Comparison of ENCODE assay signal across 23 mouse cellular contexts in genomic region chr15:94795484-94795883, GRCm38 (mm10).
A peak's percentile ranks its signal among the peaks of the same experiment; 100 is the strongest.
DNase-seq lines count a peak whose midpoint lies in the region; ATAC-seq and TF ChIP-seq lines count a peak whose summit lies in the region.
"Had no signal": no experiment of that assay in that cellular context is flagged by ENCODE, and none has a peak within 500 bp of the region (broad histone marks: within the 10 kb centered on the region; RNA-seq: fewer than 3 reads in every experiment).

No protein-coding gene starts in this region.

- H3K27ac ChIP-seq in midbrain, embryonic 11.5 days (ENCODE audit: low read depth, low read length), result no peak overlapping the region
- H3K27ac ChIP-seq in midbrain, embryonic 10.5 days (replicated peaks), result no peak overlapping the region
- H3K27ac ChIP-seq in midbrain, embryonic 13.5 days, result no peak overlapping the region
- no peak overlapping the region for H3K27ac ChIP-seq in midbrain, postnatal 0 days (ENCODE audit: low read depth, low read length)
- H3K27ac ChIP-seq: embryonic facial prominence, embryonic 12.5 days; forebrain, embryonic 12.5 days; heart, embryonic 10.5 days had no signal

- peak; percentile 20 for DNase-seq in embryo, embryonic 10 days (ENCODE audit: low spot score)
- no peak for DNase-seq in embryo, embryonic 9.5 days (ENCODE audit: extremely low spot score)
- DNase-seq in midbrain, embryonic 11.5 days (ENCODE audit: low spot score, missing footprints), result peak; percentile 81
- no peak for DNase-seq in midbrain, embryonic 10.5 days (ENCODE audit: low spot score)
- peak; percentile 47 for DNase-seq in midbrain, postnatal 0 days (ENCODE audit: low spot score)
- no peak for DNase-seq in lung, postnatal 10 days
- DNase-seq: adrenal gland, postnatal 10 days; B cell, adult 2 months; cerebellum, adult 11-12 months; cerebellum, adult 9-10 months; cerebellum, postnatal 25 days; gastrocnemius, postnatal 36 days; heart, adult 18-20 months; heart, postnatal 10 days; heart, postnatal 4 days had no signal

- no peaks in the 10 kb centered on the region for H3K36me3 ChIP-seq in midbrain, embryonic 11.5 days (ENCODE audit: control insufficient read depth, insufficient read depth, low read length)
- no peaks in the 10 kb centered on the region for H3K36me3 ChIP-seq in midbrain, embryonic 10.5 days
- H3K36me3 ChIP-seq in midbrain, embryonic 13.5 days, result no peaks in the 10 kb centered on the region
- no peaks in the 10 kb centered on the region for H3K36me3 ChIP-seq in midbrain, postnatal 0 days (ENCODE audit: insufficient read depth, low read length)
- H3K36me3 ChIP-seq: embryonic facial prominence, embryonic 12.5 days; forebrain, embryonic 12.5 days; G1E; heart, embryonic 10.5 days; hindbrain, embryonic 13.5 days had no signal

- no peak for ATAC-seq in midbrain, embryonic 11.5 days (ENCODE audit: low FRiP score)
- peak; percentile 37; the same call in 1 of the 2 replicates for ATAC-seq in midbrain, embryonic 13.5 days
- ATAC-seq in midbrain, postnatal 0 days (ENCODE audit: low FRiP score), result no peak
- no peak for ATAC-seq in monocyte, adult 5-6 weeks (replicated peaks; ENCODE audit: insufficient number of reproducible peaks, low FRiP score, low TSS enrichment, poor library complexity, severe bottlenecking)
- ATAC-seq: CD4-positive, CD25-positive, alpha-beta regulatory T cell, adult 4 months had no signal

- no peak overlapping the region for H3K9ac ChIP-seq in midbrain, embryonic 11.5 days (ENCODE audit: low read length)
- no peak overlapping the region for H3K9ac ChIP-seq in midbrain, embryonic 13.5 days (replicated peaks)
- no peak overlapping the region for H3K9ac ChIP-seq in midbrain, postnatal 0 days (replicated peaks; ENCODE audit: low read length, poor library complexity, severe bottlenecking)
- H3K9ac ChIP-seq: embryonic facial prominence, embryonic 12.5 days; forebrain, embryonic 12.5 days; hindbrain, embryonic 13.5 days had no signal

- H3K4me2 ChIP-seq in midbrain, embryonic 11.5 days, result no peak overlapping the region
- H3K4me2 ChIP-seq in midbrain, embryonic 13.5 days (replicated peaks), result no peak overlapping the region
- H3K4me2 ChIP-seq in midbrain, postnatal 0 days (ENCODE audit: low read depth, low read length, poor library complexity, severe bottlenecking), result no peak overlapping the region
- H3K4me2 ChIP-seq: embryonic facial prominence, embryonic 12.5 days; forebrain, embryonic 12.5 days; hindbrain, embryonic 13.5 days had no signal

- WGBS in midbrain, embryonic 11.5 days, result 65% methylated on average over 4 of the region's 4 CpGs
- 74% methylated on average over 4 of the region's 4 CpGs for WGBS in midbrain, embryonic 10.5 days
- WGBS in midbrain, embryonic 13.5 days, result 53% methylated on average over 4 of the region's 4 CpGs
- 25% methylated on average over 4 of the region's 4 CpGs for whole genome bisulfite sequencing in midbrain, postnatal 0 days

- no peak overlapping the region for H3K4me3 ChIP-seq in midbrain, embryonic 11.5 days (ENCODE audit: low read depth, low read length)
- H3K4me3 ChIP-seq in midbrain, embryonic 10.5 days, result no peak overlapping the region
- no peak overlapping the region for H3K4me3 ChIP-seq in midbrain, embryonic 13.5 days (replicated peaks)
- no peak overlapping the region for H3K4me3 ChIP-seq in midbrain, postnatal 0 days (ENCODE audit: low read depth, low read length)
- H3K4me3 ChIP-seq: embryonic facial prominence, embryonic 12.5 days; forebrain, embryonic 12.5 days; heart, embryonic 10.5 days; hindbrain, embryonic 13.5 days had no signal

- no peaks in the 10 kb centered on the region for H3K27me3 ChIP-seq in midbrain, embryonic 11.5 days (ENCODE audit: control insufficient read depth, insufficient read depth, low read length)
- H3K27me3 ChIP-seq in midbrain, embryonic 10.5 days (ENCODE audit: low read depth, poor library complexity, severe bottlenecking), result no peaks in the 10 kb centered on the region
- no peaks in the 10 kb centered on the region for H3K27me3 ChIP-seq in midbrain, embryonic 13.5 days
- no peaks in the 10 kb centered on the region for H3K27me3 ChIP-seq in midbrain, postnatal 0 days (ENCODE audit: insufficient read depth, low read length)
- H3K27me3 ChIP-seq: embryonic facial prominence, embryonic 12.5 days; forebrain, embryonic 12.5 days; hindbrain, embryonic 13.5 days had no signal

- H3K9me3 ChIP-seq in midbrain, embryonic 11.5 days (ENCODE audit: control insufficient read depth, low read length), result no peaks in the 10 kb centered on the region
- H3K9me3 ChIP-seq in midbrain, embryonic 10.5 days (replicated peaks), result no peaks in the 10 kb centered on the region
- no peaks in the 10 kb centered on the region for H3K9me3 ChIP-seq in midbrain, embryonic 13.5 days
- H3K9me3 ChIP-seq in midbrain, postnatal 0 days (ENCODE audit: low read length), result no peaks in the 10 kb centered on the region
- H3K9me3 ChIP-seq: embryonic facial prominence, embryonic 12.5 days; forebrain, embryonic 12.5 days; heart, embryonic 10.5 days; hindbrain, embryonic 13.5 days had no signal

- no peak for TF ChIP-seq CTCF in midbrain, postnatal 0 days (IDR thresholded peaks at IDR 0.05)

- peaks cover 3% of the 10 kb centered on the region; the same call in 1 of the 2 replicates for H3K4me1 ChIP-seq in midbrain, embryonic 11.5 days (ENCODE audit: control insufficient read depth, insufficient read depth, low read length)
- H3K4me1 ChIP-seq in midbrain, embryonic 10.5 days, result peaks cover 14% of the 10 kb centered on the region
- H3K4me1 ChIP-seq in midbrain, embryonic 13.5 days (replicated peaks), result peaks cover 20% of the 10 kb centered on the region
- 0 out of 2 replicates have a peak, but pooled peaks cover 3% of the 10 kb centered on the region for H3K4me1 ChIP-seq in midbrain, postnatal 0 days (ENCODE audit: insufficient read depth, low read length)
- H3K4me1 ChIP-seq: embryonic facial prominence, embryonic 12.5 days; heart, embryonic 10.5 days had no signal

Comparison
In these comparisons a context has a peak if more than half of its experiments do, and no peak if none do; other contexts are left out.
1. DNase-seq: peak in embryo, embryonic 10 days (single experiment), midbrain, embryonic 11.5 days (single experiment) and midbrain, postnatal 0 days (single experiment); none in embryo, embryonic 9.5 days (single experiment), midbrain, embryonic 10.5 days (single experiment) and lung, postnatal 10 days (single experiment).